Mouse (Mus musculus) liver, embryonic 14.5 days (tissue): Measurements from ENCODE around the gene Polh.
A peak's percentile ranks its signal among the peaks of the same experiment; 100 is the strongest.

Experiments used
- CTCF ChIP-seq: IDR thresholded peaks from 2 replicates; pipeline ENCODE4 v1.5.1; 2016; ENCODE audit warnings: antibody characterized with exemption, low read depth, control low read depth
- EP300 ChIP-seq: IDR thresholded peaks from 2 replicates; pipeline ENCODE4 v1.6.1; 2016; ENCODE audit warnings: antibody characterized with exemption, low read depth

DNA sequence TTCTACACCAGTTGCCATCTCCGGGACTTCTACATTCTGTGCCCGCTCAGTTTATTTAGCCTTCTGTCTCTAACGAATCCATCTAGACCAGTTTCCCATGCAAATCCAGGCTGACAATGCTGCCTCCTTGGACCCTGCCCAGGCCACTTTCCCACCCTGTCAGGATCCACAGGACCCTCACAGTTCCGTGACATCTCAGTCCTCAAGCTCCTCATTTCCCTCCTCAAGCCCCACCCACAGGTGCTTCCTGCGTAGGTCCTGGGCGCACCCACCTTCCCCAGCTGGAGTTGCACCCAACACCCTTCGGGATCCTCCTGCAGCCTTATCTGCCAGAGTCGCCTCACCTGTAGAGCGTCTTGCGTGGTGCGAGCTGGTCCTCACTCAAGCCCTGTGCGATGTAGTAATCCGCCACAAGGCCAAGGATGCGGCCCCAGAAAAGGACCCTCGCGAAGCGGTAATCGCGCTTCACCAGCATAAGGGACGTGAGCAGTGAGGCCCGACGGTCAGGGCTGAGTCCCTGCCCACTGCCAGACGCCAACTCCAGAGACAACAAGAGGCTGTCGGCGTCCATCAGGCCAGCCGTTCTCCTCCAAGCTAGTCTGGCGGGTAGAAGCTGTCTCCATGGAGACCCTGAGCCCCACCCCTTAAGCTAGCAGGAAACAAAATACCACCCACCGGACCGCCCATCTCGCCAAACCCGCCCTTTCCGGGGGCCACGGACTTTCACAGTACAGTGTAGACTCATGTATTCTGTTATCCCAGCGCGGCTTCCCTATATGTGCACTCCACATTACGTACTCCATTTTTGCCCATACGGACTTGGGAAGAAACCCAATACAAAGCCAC, 58.6 kb downstream of the Polh start, which contains the start of gene Rsph9:
- 0 out of 2 replicates have a peak, but pooled peaks have one; percentile 13 for TF ChIP-seq CTCF
- no peak for TF ChIP-seq EP300
